Mouse (Mus musculus) heart, embryonic 15.5 days (tissue): ENCODE data around the gene Thyn1. TPM values are rescaled to one million over a fixed set of nuclear protein-coding genes. Genes with fewer than 3 reads are reported as not detected.

Experiments
- ATAC-seq: fragments of 200-750 bp; cut with Nextera tagmentation; replicated peaks from 2 replicates; pipeline ENCODE4 v1.8.0; 2017; ENCODE audit warnings: low read depth, moderate TSS enrichment; ENCODE audit not compliant: insufficient number of reproducible peaks, insufficient read depth, low FRiP score
- H3K27ac ChIP-seq: fragments of 300-500 bp; sonication (generic); 2 replicates; pipeline ENCODE4 v1.5.1; 2015; ENCODE audit warnings: mild to moderate bottlenecking, inconsistent platforms
- H3K27me3 ChIP-seq: fragments of 300-500 bp; sonication (generic); 2 replicates; pipeline ENCODE4 v1.6.1; 2015; ENCODE audit warnings: inconsistent platforms
- H3K36me3 ChIP-seq: fragments of 300-500 bp; sonication (generic); 2 replicates; pipeline ENCODE4 v1.6.1; 2015; ENCODE audit warnings: mild to moderate bottlenecking, inconsistent platforms
- H3K4me1 ChIP-seq: fragments of 300-500 bp; sonication (generic); replicated peaks from 2 replicates; pipeline ENCODE4 v1.6.1; 2015; ENCODE audit warnings: inconsistent platforms
- H3K4me2 ChIP-seq: fragments of 300-500 bp; sonication (generic); 2 replicates; pipeline ENCODE4 v1.6.1; 2015; ENCODE audit warnings: inconsistent platforms, mild to moderate bottlenecking, moderate library complexity
- H3K4me3 ChIP-seq: fragments of 300-500 bp; sonication (generic); 2 replicates; pipeline ENCODE4 v1.5.1; 2015; ENCODE audit warnings: mild to moderate bottlenecking, inconsistent platforms
- H3K9ac ChIP-seq: fragments of 300-500 bp; sonication (generic); 2 replicates; pipeline ENCODE4 v1.6.1; 2015; ENCODE audit warnings: mild to moderate bottlenecking, inconsistent platforms
- H3K9me3 ChIP-seq: fragments of 300-500 bp; sonication (generic); replicated peaks from 2 replicates; pipeline ENCODE4 v1.6.1; 2016; ENCODE audit warnings: inconsistent platforms
- WGBS: fragments of 180-500 bp; shearing (Covaris S2); methylation state at CpG from one replicate; pipeline ENCODE4 v1.1.7; 2015; ENCODE audit warnings: mixed read lengths; 5-methylcytosine and 5-hydroxymethylcytosine counted together
- polyA plus RNA-seq: library from polyadenylated mRNA; unstranded; fragments of >200 nt; fragmentation: Nextera tagmentation; extraction: Ambion mirVana; gene quantifications from 2 replicates; pipeline ENCODE4 v1.2.1, GENCODE M21; 2015

The Thyn1 gene
- 80.8 and 86.1 TPM in 2 replicates for polyA plus RNA-seq

GRCm38 (mm10) chr9:26999461-27000395 is at the start of gene Thyn1, which contains the start of gene Acad8:
Gene Thyn1, plus strand, starts transcription at chr9:26999710.
Gene Acad8, minus strand, starts transcription at chr9:26999566.
- Histone ChIP-seq H3K4me2 (peak within 1 kb of the TSS; percentile 83), H3K9me3 (no peaks in the 10 kb centered on the region), H3K27ac (peak within 1 kb of the TSS; percentile 31), H3K9ac (peak within 1 kb of the TSS; percentile 78), H3K4me1 (peaks cover 11% of the 10 kb centered on the region), H3K36me3 (peaks cover 6% of the 10 kb centered on the region), H3K4me3 (peak within 1 kb of the TSS; percentile 70), H3K27me3 (no peaks in the 10 kb centered on the region)
- WGBS: under 1% methylated on average over 35 of the region's 35 CpGs
- peak; percentile 99 for ATAC-seq

GRCm38 (mm10) chr9:26977754-26978153 is 21.8 kb upstream of the Thyn1 start:
- no peak overlapping the region for H3K9ac ChIP-seq
- 76% methylated on average over 9 of the region's 9 CpGs for WGBS
- peaks cover 59% of the 10 kb centered on the region for H3K36me3 ChIP-seq

GRCm38 (mm10) chr9:26978776-26979175 is 20.7 kb upstream of the Thyn1 start:
- H3K36me3 ChIP-seq: peaks cover 53% of the 10 kb centered on the region
- H3K27me3 ChIP-seq: no peaks in the 10 kb centered on the region
- no peaks in the 10 kb centered on the region for H3K9me3 ChIP-seq
- no peak overlapping the region for H3K4me2 ChIP-seq
- no peaks in the 10 kb centered on the region for H3K4me1 ChIP-seq
- 85% methylated on average over 3 of the region's 3 CpGs for WGBS
- H3K4me3 ChIP-seq: no peak overlapping the region
- no peak for ATAC-seq
- no peak overlapping the region for H3K9ac ChIP-seq
- H3K27ac ChIP-seq: no peak overlapping the region

More at GRCm38 (mm10) chr9:26977754-26978153, 21.8 kb upstream of the Thyn1 start:
- no peak overlapping the region for H3K27ac ChIP-seq
- no peaks in the 10 kb centered on the region for H3K4me1 ChIP-seq
- H3K4me3 ChIP-seq: no peak overlapping the region
- H3K9me3 ChIP-seq: no peaks in the 10 kb centered on the region
- no peak overlapping the region for H3K4me2 ChIP-seq
- ATAC-seq: no peak
- no peaks in the 10 kb centered on the region for H3K27me3 ChIP-seq

GRCm38 (mm10) chr9:26985090-26985613 is 14.4 kb upstream of the Thyn1 start:
- Histone ChIP-seq H3K4me1 (no peaks in the 10 kb centered on the region), H3K4me3 (no peak overlapping the region), H3K36me3 (peaks cover 52% of the 10 kb centered on the region), H3K27me3 (no peaks in the 10 kb centered on the region), H3K27ac (no peak overlapping the region), H3K9me3 (no peaks in the 10 kb centered on the region), H3K9ac (no peak overlapping the region), H3K4me2 (no peak overlapping the region)
- ATAC-seq: no peak
- 94% methylated on average over 2 of the region's 2 CpGs for WGBS

- H3K36me3 ChIP-seq: peaks cover 51% of the 10 kb centered on the region
- H3K27ac ChIP-seq: no peak overlapping the region
- no peak overlapping the region for H3K4me3 ChIP-seq
- H3K4me1 ChIP-seq: no peaks in the 10 kb centered on the region
- WGBS: 85% methylated on average over 6 of the region's 6 CpGs
- H3K4me2 ChIP-seq: no peak overlapping the region
- H3K9ac ChIP-seq: no peak overlapping the region
- no peaks in the 10 kb centered on the region for H3K27me3 ChIP-seq
- no peaks in the 10 kb centered on the region for H3K9me3 ChIP-seq
- no peak for ATAC-seq
These were observed 13.7 kb upstream of the Thyn1 start for GRCm38 (mm10) chr9:26985668-26986277.

- Histone ChIP-seq H3K9ac (no peak overlapping the region), H3K4me3 (no peak overlapping the region), H3K36me3 (peaks cover 48% of the 10 kb centered on the region), H3K9me3 (no peaks in the 10 kb centered on the region), H3K27me3 (no peaks in the 10 kb centered on the region), H3K27ac (no peak overlapping the region), H3K4me1 (no peaks in the 10 kb centered on the region), H3K4me2 (no peak overlapping the region)
- 85% methylated on average over 4 of the region's 4 CpGs for WGBS
- ATAC-seq: no peak
These were observed 9.3 kb upstream of the Thyn1 start for GRCm38 (mm10) chr9:26990181-26990580.

GRCm38 (mm10) chr9:26993118-26993517 is 6.4 kb upstream of the Thyn1 start:
- no peak for ATAC-seq
- H3K4me1 ChIP-seq: peaks cover 2% of the 10 kb centered on the region
- no peaks in the 10 kb centered on the region for H3K9me3 ChIP-seq
- H3K27me3 ChIP-seq: no peaks in the 10 kb centered on the region
- no peak overlapping the region for H3K9ac ChIP-seq
- H3K36me3 ChIP-seq: peaks cover 35% of the 10 kb centered on the region
- 92% methylated on average over 10 of the region's 10 CpGs for WGBS
- no peak overlapping the region for H3K4me2 ChIP-seq
- no peak overlapping the region for H3K4me3 ChIP-seq
- no peak overlapping the region for H3K27ac ChIP-seq

- 76% methylated on average over 3 of the region's 3 CpGs for WGBS
- H3K27me3 ChIP-seq: no peaks in the 10 kb centered on the region
- no peak overlapping the region for H3K27ac ChIP-seq
- peaks cover 4% of the 10 kb centered on the region for H3K4me1 ChIP-seq
- peaks cover 29% of the 10 kb centered on the region for H3K36me3 ChIP-seq
- H3K4me2 ChIP-seq: no peak overlapping the region
- no peak overlapping the region for H3K9ac ChIP-seq
- no peaks in the 10 kb centered on the region for H3K9me3 ChIP-seq
- no peak for ATAC-seq
- no peak overlapping the region for H3K4me3 ChIP-seq
These were observed 5.6 kb upstream of the Thyn1 start for GRCm38 (mm10) chr9:26993900-26994299.

GRCm38 (mm10) chr9:26997062-26997461 is 2.4 kb upstream of the Thyn1 start:
- 88% methylated on average over 3 of the region's 3 CpGs for WGBS
- Histone ChIP-seq H3K27me3 (no peaks in the 10 kb centered on the region), H3K4me1 (peaks cover 11% of the 10 kb centered on the region), H3K9ac (no peak overlapping the region), H3K4me2 (no peak overlapping the region), H3K9me3 (no peaks in the 10 kb centered on the region), H3K27ac (no peak overlapping the region), H3K36me3 (peaks cover under 1% of the 10 kb centered on the region; the same call in 1 of the 2 replicates), H3K4me3 (no peak overlapping the region)
- no peak for ATAC-seq

- H3K9me3 ChIP-seq: no peaks in the 10 kb centered on the region
- H3K4me3 ChIP-seq: no peak overlapping the region
- no peak overlapping the region for H3K9ac ChIP-seq
- peaks cover 11% of the 10 kb centered on the region for H3K4me1 ChIP-seq
- no peaks in the 10 kb centered on the region for H3K36me3 ChIP-seq
- H3K27ac ChIP-seq: no peak overlapping the region
- no peaks in the 10 kb centered on the region for H3K27me3 ChIP-seq
- no peak for ATAC-seq
- no peak overlapping the region for H3K4me2 ChIP-seq
- WGBS: 93% methylated on average over 2 of the region's 2 CpGs
These were observed 2.0 kb upstream of the Thyn1 start for GRCm38 (mm10) chr9:26997501-26997900.

- H3K4me3 ChIP-seq: peak overlapping the region; percentile 70
- peak overlapping the region; percentile 83 for H3K4me2 ChIP-seq
- H3K9ac ChIP-seq: peak overlapping the region; percentile 78
- H3K36me3 ChIP-seq: no peaks in the 10 kb centered on the region
- WGBS: 2% methylated on average over 29 of the region's 29 CpGs
- no peaks in the 10 kb centered on the region for H3K27me3 ChIP-seq
- H3K4me1 ChIP-seq: peaks cover 11% of the 10 kb centered on the region
- no peaks in the 10 kb centered on the region for H3K9me3 ChIP-seq
- H3K27ac ChIP-seq: peak overlapping the region; percentile 31
- ATAC-seq: peak; percentile 40
These were observed 645 bp upstream of the Thyn1 start for GRCm38 (mm10) chr9:26998669-26999460.
